Mouse (Mus musculus) liver, embryonic 15.5 days (tissue): ENCODE measurements around the gene Ier2. TPM values are rescaled to one million over a fixed set of nuclear protein-coding genes. Genes with fewer than 3 reads are reported as not detected.
A peak's percentile ranks its signal among the peaks of the same experiment; 100 is the strongest.

ENCODE experiments used
- ATAC-seq: fragments of 200-750 bp; cut with Nextera tagmentation; 2 replicates; pipeline ENCODE4 v1.8.0; 2017; ENCODE audit warnings: moderate number of reproducible peaks, mild to moderate bottlenecking, moderate library complexity; ENCODE audit not compliant: insufficient read depth
- H3K27ac ChIP-seq: fragments of 300-500 bp; sonication (generic); replicated peaks from 2 replicates; pipeline ENCODE4 v1.5.1; 2015; ENCODE audit warnings: mild to moderate bottlenecking, inconsistent platforms
- H3K27me3 ChIP-seq: fragments of 300-500 bp; sonication (generic); 2 replicates; pipeline ENCODE4 v1.6.1; 2015; ENCODE audit warnings: mild to moderate bottlenecking, inconsistent platforms
- H3K36me3 ChIP-seq: fragments of 300-500 bp; sonication (generic); replicated peaks from 2 replicates; pipeline ENCODE4 v1.6.1; 2015; ENCODE audit warnings: moderate library complexity, mild to moderate bottlenecking, inconsistent platforms
- H3K4me1 ChIP-seq: fragments of 300-500 bp; sonication (generic); replicated peaks from 2 replicates; pipeline ENCODE4 v1.6.1; 2015; ENCODE audit warnings: inconsistent platforms
- H3K4me2 ChIP-seq: fragments of 300-500 bp; sonication (generic); 2 replicates; pipeline ENCODE4 v1.6.1; 2015; ENCODE audit warnings: moderate library complexity, mild to moderate bottlenecking, inconsistent platforms
- H3K4me3 ChIP-seq: fragments of 300-500 bp; sonication (generic); replicated peaks from 2 replicates; pipeline ENCODE4 v1.5.1; 2015; ENCODE audit warnings: mild to moderate bottlenecking, inconsistent platforms
- H3K9ac ChIP-seq: fragments of 300-500 bp; sonication (generic); 2 replicates; pipeline ENCODE4 v1.6.1; 2015; ENCODE audit warnings: moderate library complexity, mild to moderate bottlenecking, inconsistent platforms
- H3K9me3 ChIP-seq: fragments of 300-500 bp; sonication (generic); replicated peaks from 2 replicates; pipeline ENCODE4 v1.6.1; 2016; ENCODE audit warnings: inconsistent platforms
- WGBS: fragments of 180-500 bp; shearing (Covaris S2); methylation state at CpG from one replicate; pipeline ENCODE4 v1.1.7; 2015; ENCODE audit warnings: mixed read lengths; ENCODE audit not compliant: insufficient replicate concordance; 5-methylcytosine and 5-hydroxymethylcytosine counted together
- polyA plus RNA-seq: library from polyadenylated mRNA; unstranded; fragments of >200 nt; fragmentation: Nextera tagmentation; extraction: Ambion mirVana; gene quantifications from 2 replicates; pipeline ENCODE4 v1.2.1, GENCODE M21; 2015

Gene Ier2
- polyA plus RNA-seq, 1 experiment from 2014 or later = 23.1 TPM

DNA sequence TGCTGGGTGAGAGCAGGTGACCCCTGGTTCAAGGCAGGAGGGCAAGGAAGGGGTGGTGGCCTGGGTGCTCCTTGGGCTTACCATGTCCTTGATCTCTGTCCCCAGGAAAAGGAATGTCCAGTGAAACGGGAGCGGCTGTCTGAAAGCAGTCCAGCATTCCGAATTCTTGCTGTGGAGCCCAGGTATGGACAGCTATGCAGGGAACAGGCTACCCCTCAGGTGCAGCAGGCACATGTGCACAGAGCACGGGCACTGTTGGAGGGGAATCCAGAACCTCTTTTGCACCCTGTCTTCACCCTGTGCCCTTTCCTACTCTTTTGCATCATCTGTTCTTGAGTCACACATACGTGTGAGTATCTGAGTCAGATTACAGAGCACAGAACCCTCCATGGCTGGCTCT lies 35.6 kb upstream of the Ier2 start:
- no peak overlapping the region for H3K4me3 ChIP-seq
- H3K4me1 ChIP-seq = peaks cover 38% of the 10 kb centered on the region
- no peak overlapping the region for H3K9ac ChIP-seq
- H3K27me3 ChIP-seq = no peaks in the 10 kb centered on the region
- H3K36me3 ChIP-seq = peaks cover 70% of the 10 kb centered on the region
- WGBS = 75% methylated on average over 5 of the region's 5 CpGs
- ATAC-seq = no peak
- no peak overlapping the region for H3K4me2 ChIP-seq
- 0 out of 2 replicates have a peak overlapping the region, but pooled peaks have one; percentile 98 for H3K27ac ChIP-seq
- H3K9me3 ChIP-seq = no peaks in the 10 kb centered on the region

- Histone ChIP-seq H3K9ac (no peak overlapping the region), H3K36me3 (peaks cover 68% of the 10 kb centered on the region), H3K4me1 (peaks cover 37% of the 10 kb centered on the region), H3K4me3 (no peak overlapping the region), H3K27me3 (no peaks in the 10 kb centered on the region), H3K9me3 (no peaks in the 10 kb centered on the region), H3K4me2 (no peak overlapping the region), H3K27ac (0 out of 2 replicates have a peak overlapping the region, but pooled peaks have one; percentile 98)
- 75% methylated on average over 14 of the region's 14 CpGs for WGBS
- no peak for ATAC-seq
Measured at GRCm38 (mm10) chr8:84697166-84698130, 34.8 kb upstream of the Ier2 start.

GRCm38 (mm10) chr8:84695140-84695539 lies 32.5 kb upstream of the Ier2 start:
- Histone ChIP-seq H3K27ac (no peak overlapping the region), H3K36me3 (peaks cover 82% of the 10 kb centered on the region)

GRCm38 (mm10) chr8:84693332-84693731 lies 30.7 kb upstream of the Ier2 start:
- Histone ChIP-seq H3K27ac (no peak overlapping the region), H3K9me3 (no peaks in the 10 kb centered on the region), H3K36me3 (peaks cover 68% of the 10 kb centered on the region), H3K9ac (no peak overlapping the region), H3K4me2 (no peak overlapping the region), H3K27me3 (no peaks in the 10 kb centered on the region), H3K4me1 (peaks cover 28% of the 10 kb centered on the region), H3K4me3 (no peak overlapping the region)
- 70% methylated on average over 4 of the region's 4 CpGs for WGBS
- no peak for ATAC-seq

More at GRCm38 (mm10) chr8:84695140-84695539, 32.5 kb upstream of the Ier2 start:
- H3K27me3 ChIP-seq = no peaks in the 10 kb centered on the region
- no peaks in the 10 kb centered on the region for H3K9me3 ChIP-seq
- H3K4me3 ChIP-seq = no peak overlapping the region
- 72% methylated on average over 6 of the region's 6 CpGs for WGBS
- H3K4me2 ChIP-seq = no peak overlapping the region
- H3K4me1 ChIP-seq = peaks cover 31% of the 10 kb centered on the region
- ATAC-seq = no peak
- no peak overlapping the region for H3K9ac ChIP-seq

DNA sequence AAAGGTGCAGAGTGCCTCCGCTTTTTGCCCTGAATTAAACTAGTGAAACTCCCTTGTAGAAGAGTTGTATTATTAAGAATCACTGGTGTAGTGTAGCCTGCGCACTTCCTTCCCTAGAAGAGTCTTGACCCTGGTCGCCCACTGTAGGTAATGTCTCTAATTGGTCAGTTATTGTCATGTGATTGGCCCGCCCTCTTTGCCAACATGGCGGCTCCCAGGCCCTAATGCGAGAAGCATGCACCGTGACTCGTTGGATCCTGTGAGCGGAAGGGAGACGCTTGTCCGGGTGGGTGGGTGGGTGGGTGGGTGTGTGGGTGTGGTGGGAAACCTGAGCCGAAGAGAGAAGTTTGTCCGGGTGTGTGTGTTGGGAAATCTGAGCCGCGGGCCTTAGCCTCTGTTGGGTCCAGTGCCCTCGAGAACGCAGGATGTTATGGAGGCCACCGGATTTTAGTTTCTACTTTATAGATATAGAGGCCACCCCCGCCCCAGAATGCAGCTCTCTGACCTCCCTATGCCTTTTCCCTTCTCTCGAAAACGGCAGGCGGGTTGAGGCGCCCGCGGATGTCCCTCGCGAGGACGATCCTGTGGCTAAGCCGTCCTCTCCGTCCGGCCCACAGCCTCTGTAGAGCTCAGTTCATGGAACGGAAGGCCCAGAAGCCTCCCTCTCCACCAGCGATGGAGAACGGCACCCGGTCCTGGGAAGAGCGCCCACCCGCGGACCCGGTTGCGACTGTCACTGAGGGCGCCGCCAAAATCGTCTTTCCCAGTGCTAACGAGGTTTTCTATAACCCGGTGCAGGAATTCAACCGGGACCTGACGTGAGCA lies 26.7 kb upstream of the Ier2 start:
- Histone ChIP-seq H3K4me1 (peaks cover 56% of the 10 kb centered on the region), H3K27ac (peak overlapping the region; percentile 93), H3K9ac (peak overlapping the region; percentile 67), H3K9me3 (no peaks in the 10 kb centered on the region), H3K27me3 (no peaks in the 10 kb centered on the region), H3K36me3 (peaks cover 38% of the 10 kb centered on the region), H3K4me2 (peak overlapping the region; percentile 91), H3K4me3 (peak overlapping the region; percentile 98)
- peak; percentile 62 for ATAC-seq
- under 1% methylated on average over 47 of the region's 47 CpGs for WGBS

DNA sequence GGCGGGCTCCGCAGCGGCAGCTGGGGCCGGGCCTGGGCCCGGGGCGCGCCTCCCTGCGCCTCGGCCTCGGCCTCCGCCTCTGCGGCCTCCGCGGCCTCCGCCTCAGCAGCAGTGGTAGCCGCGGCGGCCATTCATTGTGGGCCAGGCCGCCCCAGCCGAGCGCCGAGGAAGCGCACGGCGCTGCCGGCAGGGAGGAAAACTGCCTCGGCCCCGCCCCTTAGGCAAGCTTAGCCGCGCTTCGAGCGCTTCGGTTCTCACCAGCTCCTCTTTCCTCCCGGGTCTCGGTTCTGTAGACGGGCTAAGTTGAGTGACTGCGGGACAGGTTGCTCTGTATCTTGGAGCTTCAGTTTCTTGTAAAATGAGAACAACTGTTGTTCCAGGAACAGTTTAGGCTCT lies 25.1 kb upstream of the Ier2 start, which contains the start of gene Nacc1:
TSS of gene Nacc1 (minus strand) at position 158 of the 396 bp plus-strand sequence.
- Histone ChIP-seq H3K36me3 (peaks cover 37% of the 10 kb centered on the region), H3K4me1 (peaks cover 66% of the 10 kb centered on the region), H3K9me3 (no peaks in the 10 kb centered on the region), H3K4me3 (peak within 1 kb of the TSS; percentile 98), H3K9ac (peak within 1 kb of the TSS; percentile 98), H3K4me2 (peak within 1 kb of the TSS; percentile 91), H3K27me3 (no peaks in the 10 kb centered on the region), H3K27ac (peak within 1 kb of the TSS; percentile 93)
- peak; percentile 78 for ATAC-seq
- under 1% methylated on average over 34 of the region's 37 CpGs for WGBS

DNA sequence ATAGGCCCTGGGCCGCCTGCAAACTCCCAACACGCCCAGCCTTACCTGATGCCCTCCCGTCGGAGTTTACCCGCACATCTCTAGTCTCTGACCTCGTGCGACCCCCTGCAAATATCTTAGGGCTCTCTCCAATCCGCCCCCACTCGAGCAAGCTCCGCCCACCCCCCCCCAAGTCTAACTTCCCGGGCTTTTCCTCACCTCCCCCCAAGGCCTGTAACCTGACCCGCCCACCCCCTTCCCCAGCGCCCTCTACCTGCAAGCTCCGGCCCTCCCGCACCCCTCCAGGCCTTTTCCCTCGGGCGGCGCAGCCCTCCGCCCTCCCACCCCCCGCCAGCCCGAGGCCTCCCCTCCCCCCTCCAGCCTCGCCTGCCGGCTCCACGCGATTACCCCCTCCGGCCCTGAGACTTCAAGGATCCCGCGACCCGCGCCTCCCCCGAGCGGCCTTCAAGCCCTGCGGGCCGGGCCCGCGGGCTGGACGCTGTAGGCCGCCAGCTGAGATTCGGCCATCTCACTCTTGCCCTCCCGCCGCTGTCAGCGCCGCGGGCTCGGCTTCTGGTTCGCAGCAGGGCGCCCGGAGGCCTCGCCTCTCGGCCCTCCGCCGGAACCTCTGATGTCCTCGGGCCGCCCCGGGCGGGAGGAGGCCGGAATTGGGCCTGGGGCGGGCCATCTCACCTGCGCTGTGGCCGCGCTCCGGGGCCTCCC lies 24.5 kb upstream of the Ier2 start:
- Histone ChIP-seq H3K9me3 (no peaks in the 10 kb centered on the region), H3K36me3 (peaks cover 37% of the 10 kb centered on the region), H3K4me3 (peak overlapping the region; percentile 98), H3K4me2 (peak overlapping the region; percentile 91), H3K27ac (peak overlapping the region; percentile 93), H3K27me3 (no peaks in the 10 kb centered on the region), H3K4me1 (peaks cover 71% of the 10 kb centered on the region), H3K9ac (peak overlapping the region; percentile 98)
- ATAC-seq = peak; percentile 37
- under 1% methylated on average over 59 of the region's 62 CpGs for WGBS

- no peaks in the 10 kb centered on the region for H3K9me3 ChIP-seq
- peak within 1 kb of the TSS; percentile 98 for H3K4me3 ChIP-seq
- H3K36me3 ChIP-seq = peaks cover 35% of the 10 kb centered on the region
- H3K4me1 ChIP-seq = peaks cover 74% of the 10 kb centered on the region
- H3K4me2 ChIP-seq = peak within 1 kb of the TSS; percentile 91
- no peaks in the 10 kb centered on the region for H3K27me3 ChIP-seq
- 5% methylated on average over 20 of the region's 20 CpGs for WGBS
- peak within 1 kb of the TSS; percentile 93 for H3K27ac ChIP-seq
- peak within 1 kb of the TSS; percentile 98 for H3K9ac ChIP-seq
- ATAC-seq = 0 out of 2 replicates have a peak, but pooled peaks have one; percentile 4
Measured at GRCm38 (mm10) chr8:84686191-84687002, 23.7 kb upstream of the Ier2 start, which contains the start of gene Trmt1. Trmt1 (plus strand) TSS chr8:84686307.

- Histone ChIP-seq H3K27me3 (no peaks in the 10 kb centered on the region), H3K9ac (no peak overlapping the region), H3K9me3 (no peaks in the 10 kb centered on the region), H3K4me1 (peaks cover 60% of the 10 kb centered on the region), H3K27ac (no peak overlapping the region), H3K4me2 (no peak overlapping the region), H3K36me3 (peaks cover 39% of the 10 kb centered on the region), H3K4me3 (no peak overlapping the region)
- no peak for ATAC-seq
- 52% methylated on average over 3 of the region's 3 CpGs for WGBS
Measured at GRCm38 (mm10) chr8:84684537-84684936, 21.9 kb upstream of the Ier2 start.

- peaks cover 41% of the 10 kb centered on the region for H3K36me3 ChIP-seq
Measured at GRCm38 (mm10) chr8:84682257-84682656, 19.6 kb upstream of the Ier2 start.

More at GRCm38 (mm10) chr8:84682257-84682656, 19.6 kb upstream of the Ier2 start:
- Histone ChIP-seq H3K27ac (no peak overlapping the region), H3K27me3 (no peaks in the 10 kb centered on the region), H3K9me3 (no peaks in the 10 kb centered on the region), H3K4me2 (no peak overlapping the region), H3K9ac (no peak overlapping the region), H3K4me3 (no peak overlapping the region), H3K4me1 (peaks cover 47% of the 10 kb centered on the region)
- 60% methylated on average over 2 of the region's 2 CpGs for WGBS
- no peak for ATAC-seq
